Mouse (Mus musculus): ENCODE results near the gene Klhl25. TPM values are rescaled to one million over a fixed set of nuclear protein-coding genes. Genes with fewer than 3 reads are reported as not detected.

Gene Klhl25
- 30.8 and 33.0 TPM in 2 replicates for polyA plus RNA-seq (2015; fragmentation: Nextera tagmentation; extraction: Ambion mirVana)

- H3K9ac ChIP-seq (ENCODE audit: low read depth, low read length) = peak within 1 kb of the TSS; percentile 79
- peaks cover 20% of the 10 kb centered on the region for H3K4me1 ChIP-seq (ENCODE audit: control insufficient read depth, insufficient read depth, low read depth, low read length)
- WGBS = under 1% methylated on average over 60 of the region's 60 CpGs
- H3K36me3 ChIP-seq (ENCODE audit: control insufficient read depth, insufficient read depth, low read length) = no peaks in the 10 kb centered on the region
- peak within 1 kb of the TSS; percentile 82 for H3K27ac ChIP-seq (ENCODE audit: low read depth, low read length)
- H3K27me3 ChIP-seq (replicated peaks; ENCODE audit: control insufficient read depth, insufficient read depth, low read length) = no peaks in the 10 kb centered on the region
- peak within 1 kb of the TSS; percentile 88 for H3K4me2 ChIP-seq (ENCODE audit: low read length)
- H3K9me3 ChIP-seq (ENCODE audit: control insufficient read depth, low read length) = no peaks in the 10 kb centered on the region
- peak within 1 kb of the TSS; percentile 78 for H3K4me3 ChIP-seq (ENCODE audit: low read length)
- ATAC-seq = peak; percentile 94
Observed at GRCm38 (mm10) chr7:75848115-75848775, at the start of gene Klhl25. Gene Klhl25, plus strand, starts transcription at chr7:75848310.

GRCm38 (mm10) chr7:75800530-75800929 lies 47.6 kb upstream of the Klhl25 start:
- H3K4me3 ChIP-seq (ENCODE audit: low read length) = no peak overlapping the region
- 70% methylated on average over 4 of the region's 4 CpGs for WGBS
- H3K9ac ChIP-seq (ENCODE audit: low read depth, low read length) = no peak overlapping the region
- no peak overlapping the region for H3K27ac ChIP-seq (ENCODE audit: low read depth, low read length)
- no peaks in the 10 kb centered on the region for H3K4me1 ChIP-seq (ENCODE audit: control insufficient read depth, insufficient read depth, low read depth, low read length)
- no peaks in the 10 kb centered on the region for H3K36me3 ChIP-seq (ENCODE audit: control insufficient read depth, insufficient read depth, low read length)
- no peak overlapping the region for H3K4me2 ChIP-seq (ENCODE audit: low read length)
- H3K27me3 ChIP-seq (replicated peaks; ENCODE audit: control insufficient read depth, insufficient read depth, low read length) = no peaks in the 10 kb centered on the region
- no peak for ATAC-seq
- no peaks in the 10 kb centered on the region for H3K9me3 ChIP-seq (ENCODE audit: control insufficient read depth, low read length)

GRCm38 (mm10) chr7:75801022-75801421 lies 47.1 kb upstream of the Klhl25 start:
- no peak overlapping the region for H3K27ac ChIP-seq (ENCODE audit: low read depth, low read length)
- 90% methylated on average over 3 of the region's 3 CpGs for WGBS
- H3K36me3 ChIP-seq (ENCODE audit: control insufficient read depth, insufficient read depth, low read length) = no peaks in the 10 kb centered on the region
- H3K9ac ChIP-seq (ENCODE audit: low read depth, low read length) = no peak overlapping the region
- H3K4me3 ChIP-seq (ENCODE audit: low read length) = no peak overlapping the region
- H3K9me3 ChIP-seq (ENCODE audit: control insufficient read depth, low read length) = no peaks in the 10 kb centered on the region
- H3K4me2 ChIP-seq (ENCODE audit: low read length) = no peak overlapping the region
- no peaks in the 10 kb centered on the region for H3K4me1 ChIP-seq (ENCODE audit: control insufficient read depth, insufficient read depth, low read depth, low read length)
- H3K27me3 ChIP-seq (replicated peaks; ENCODE audit: control insufficient read depth, insufficient read depth, low read length) = no peaks in the 10 kb centered on the region
- no peak for ATAC-seq

GRCm38 (mm10) chr7:75801621-75802358 lies 46.3 kb upstream of the Klhl25 start:
- ATAC-seq = no peak
- Histone ChIP-seq H3K27ac (ENCODE audit: low read depth, low read length) (no peak overlapping the region), H3K4me2 (ENCODE audit: low read length) (no peak overlapping the region), H3K27me3 (replicated peaks; ENCODE audit: control insufficient read depth, insufficient read depth, low read length) (no peaks in the 10 kb centered on the region), H3K4me3 (ENCODE audit: low read length) (no peak overlapping the region), H3K9me3 (ENCODE audit: control insufficient read depth, low read length) (no peaks in the 10 kb centered on the region), H3K36me3 (ENCODE audit: control insufficient read depth, insufficient read depth, low read length) (no peaks in the 10 kb centered on the region), H3K4me1 (ENCODE audit: control insufficient read depth, insufficient read depth, low read depth, low read length) (no peaks in the 10 kb centered on the region), H3K9ac (ENCODE audit: low read depth, low read length) (no peak overlapping the region)
- WGBS = 91% methylated on average over 5 of the region's 5 CpGs

- H3K27me3 ChIP-seq (replicated peaks; ENCODE audit: control insufficient read depth, insufficient read depth, low read length) = no peaks in the 10 kb centered on the region
- no peak overlapping the region for H3K4me2 ChIP-seq (ENCODE audit: low read length)
- H3K4me3 ChIP-seq (ENCODE audit: low read length) = no peak overlapping the region
- WGBS = 75% methylated on average over 3 of the region's 3 CpGs
- no peak for ATAC-seq
- H3K36me3 ChIP-seq (ENCODE audit: control insufficient read depth, insufficient read depth, low read length) = no peaks in the 10 kb centered on the region
- H3K27ac ChIP-seq (ENCODE audit: low read depth, low read length) = no peak overlapping the region
- H3K4me1 ChIP-seq (ENCODE audit: control insufficient read depth, insufficient read depth, low read depth, low read length) = no peaks in the 10 kb centered on the region
- H3K9ac ChIP-seq (ENCODE audit: low read depth, low read length) = no peak overlapping the region
- H3K9me3 ChIP-seq (ENCODE audit: control insufficient read depth, low read length) = no peaks in the 10 kb centered on the region
Observed at GRCm38 (mm10) chr7:75802887-75803286, 45.2 kb upstream of the Klhl25 start.

- no peak overlapping the region for H3K27ac ChIP-seq (ENCODE audit: low read depth, low read length)
- H3K4me1 ChIP-seq (ENCODE audit: control insufficient read depth, insufficient read depth, low read depth, low read length) = no peaks in the 10 kb centered on the region
- H3K9me3 ChIP-seq (ENCODE audit: control insufficient read depth, low read length) = no peaks in the 10 kb centered on the region
- H3K27me3 ChIP-seq (replicated peaks; ENCODE audit: control insufficient read depth, insufficient read depth, low read length) = no peaks in the 10 kb centered on the region
- H3K4me3 ChIP-seq (ENCODE audit: low read length) = no peak overlapping the region
- 67% methylated on average over 4 of the region's 4 CpGs for WGBS
- no peak overlapping the region for H3K9ac ChIP-seq (ENCODE audit: low read depth, low read length)
- ATAC-seq = no peak; the same call in 1 of the 2 replicates
- H3K36me3 ChIP-seq (ENCODE audit: control insufficient read depth, insufficient read depth, low read length) = no peaks in the 10 kb centered on the region
- no peak overlapping the region for H3K4me2 ChIP-seq (ENCODE audit: low read length)
Observed at GRCm38 (mm10) chr7:75806161-75806560, 41.9 kb upstream of the Klhl25 start.

- 28% methylated on average over 4 of the region's 4 CpGs for WGBS
- ATAC-seq = peak; percentile 61
Observed at GRCm38 (mm10) chr7:75806711-75807110, 41.4 kb upstream of the Klhl25 start.

GRCm38 (mm10) chr7:75807460-75808304 lies 40.4 kb upstream of the Klhl25 start:
- H3K4me1 ChIP-seq (ENCODE audit: control insufficient read depth, insufficient read depth, low read depth, low read length) = no peaks in the 10 kb centered on the region
- no peak overlapping the region for H3K27ac ChIP-seq (ENCODE audit: low read depth, low read length)
- WGBS = 76% methylated on average over 17 of the region's 17 CpGs

More at GRCm38 (mm10) chr7:75806711-75807110, 41.4 kb upstream of the Klhl25 start:
- Histone ChIP-seq H3K36me3 (ENCODE audit: control insufficient read depth, insufficient read depth, low read length) (no peaks in the 10 kb centered on the region), H3K4me3 (ENCODE audit: low read length) (no peak overlapping the region), H3K4me1 (ENCODE audit: control insufficient read depth, insufficient read depth, low read depth, low read length) (no peaks in the 10 kb centered on the region), H3K27ac (ENCODE audit: low read depth, low read length) (no peak overlapping the region), H3K9me3 (ENCODE audit: control insufficient read depth, low read length) (no peaks in the 10 kb centered on the region), H3K4me2 (ENCODE audit: low read length) (no peak overlapping the region), H3K27me3 (replicated peaks; ENCODE audit: control insufficient read depth, insufficient read depth, low read length) (no peaks in the 10 kb centered on the region), H3K9ac (ENCODE audit: low read depth, low read length) (no peak overlapping the region)

GRCm38 (mm10) chr7:75820687-75821086 lies 27.4 kb upstream of the Klhl25 start:
- H3K9me3 ChIP-seq (ENCODE audit: control insufficient read depth, low read length) = peaks cover 2% of the 10 kb centered on the region; the same call in 1 of the 2 replicates
- WGBS = 91% methylated on average over 7 of the region's 7 CpGs
- no peak overlapping the region for H3K4me2 ChIP-seq (ENCODE audit: low read length)
- no peak for ATAC-seq
- no peaks in the 10 kb centered on the region for H3K36me3 ChIP-seq (ENCODE audit: control insufficient read depth, insufficient read depth, low read length)
- no peaks in the 10 kb centered on the region for H3K27me3 ChIP-seq (replicated peaks; ENCODE audit: control insufficient read depth, insufficient read depth, low read length)
- H3K4me1 ChIP-seq (ENCODE audit: control insufficient read depth, insufficient read depth, low read depth, low read length) = no peaks in the 10 kb centered on the region
- no peak overlapping the region for H3K27ac ChIP-seq (ENCODE audit: low read depth, low read length)
- no peak overlapping the region for H3K4me3 ChIP-seq (ENCODE audit: low read length)
- no peak overlapping the region for H3K9ac ChIP-seq (ENCODE audit: low read depth, low read length)

More at GRCm38 (mm10) chr7:75807460-75808304, 40.4 kb upstream of the Klhl25 start:
- Histone ChIP-seq H3K36me3 (ENCODE audit: control insufficient read depth, insufficient read depth, low read length) (no peaks in the 10 kb centered on the region), H3K4me3 (ENCODE audit: low read length) (no peak overlapping the region), H3K27me3 (replicated peaks; ENCODE audit: control insufficient read depth, insufficient read depth, low read length) (no peaks in the 10 kb centered on the region), H3K4me2 (ENCODE audit: low read length) (no peak overlapping the region), H3K9ac (ENCODE audit: low read depth, low read length) (no peak overlapping the region), H3K9me3 (ENCODE audit: control insufficient read depth, low read length) (no peaks in the 10 kb centered on the region)
- ATAC-seq = peak; percentile 37; the same call in 1 of the 2 replicates

Data from hindbrain, embryonic 16.5 days (tissue).